Mouse (Mus musculus) left cerebral cortex, postnatal 10 days (tissue): ENCODE measurements around the gene 1600014C23Rik. TPM values are rescaled to one million over a fixed set of nuclear protein-coding genes. Genes with fewer than 3 reads are reported as not detected.
A peak's percentile ranks its signal among the peaks of the same experiment; 100 is the strongest.

Experiments
- DNase-seq, 2 experiments: peaks; one replicate each; pipeline ENCODE4 v3.0.0; 2021 to 2022; ENCODE audit warnings: low spot score in 2 of 2, mixed read lengths in 1 of 2; ENCODE audit errors: extremely low spot score in 1 of 2
- intact Hi-C: fragments of 180-260 bp; cut with DNase I; formaldehyde crosslinking; loops from one replicate; pipeline ENCODE4 v1.15.1; 2025
- total RNA-seq, 2 experiments: library from RNA; stranded (reverse); gene quantifications; 2 replicates each; pipeline ENCODE4 v1.2.3; 2021

Gene 1600014C23Rik
- total RNA-seq, result not detected

DNA sequence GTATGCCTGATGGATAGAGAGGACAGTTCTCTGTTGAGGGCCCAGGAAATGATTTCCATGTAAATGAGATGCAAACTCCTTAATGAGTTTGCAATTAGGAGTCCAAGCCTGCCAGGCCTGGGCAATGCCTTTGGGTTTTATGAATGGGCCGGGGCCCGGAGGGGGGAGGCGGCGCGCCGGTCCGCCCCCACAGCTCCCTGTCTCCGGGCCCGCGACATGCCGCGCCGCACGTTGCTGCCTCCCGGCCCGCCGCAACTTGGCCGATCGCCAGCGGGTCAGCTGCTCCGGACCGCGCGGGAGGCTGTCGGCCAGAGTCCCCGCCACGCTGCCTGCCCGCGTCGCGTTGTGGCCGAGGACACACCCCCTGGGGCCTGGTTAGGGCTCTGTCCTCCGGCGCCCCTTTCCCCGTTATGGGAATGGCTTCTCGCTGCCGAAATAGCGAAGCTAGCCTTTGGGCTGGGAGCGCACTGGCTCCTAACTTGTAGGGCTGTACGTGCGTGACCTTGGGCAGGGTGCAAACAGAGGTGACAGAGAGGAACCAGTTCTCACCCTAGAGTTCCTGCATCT, at the start of gene 1600014C23Rik:
Gene 1600014C23Rik, minus strand, starts transcription at position 110 of the 567 bp plus-strand sequence.
- intact Hi-C loops, result loop anchor here (10.0 kb wide), 1 partner anchor 431 kb away; the partner anchor contains the start of gene Gtpbp2
- peak; percentile 79 to 92 for DNase-seq

DNA sequence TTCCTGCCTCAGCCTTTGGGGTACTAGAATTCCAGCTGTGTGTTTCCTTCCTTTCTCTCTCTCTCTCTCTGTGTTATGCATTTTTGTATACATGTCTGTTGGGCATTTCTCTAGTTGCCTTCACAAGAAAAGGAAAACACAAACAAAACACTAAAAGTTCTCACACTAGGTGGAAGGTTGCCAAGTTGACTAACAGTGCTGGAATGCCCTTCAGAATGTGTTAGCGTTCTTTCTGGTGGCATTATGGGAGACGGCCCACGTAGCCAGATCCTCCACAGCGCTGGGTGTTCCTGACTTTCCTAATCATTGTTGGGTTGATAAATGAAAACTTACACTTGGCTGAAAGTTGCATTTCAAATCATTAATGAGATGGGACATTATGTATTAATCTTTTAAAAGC, 44.8 kb upstream of the 1600014C23Rik start:
- no peak for DNase-seq
- intact Hi-C loops, result no loop called here

DNA sequence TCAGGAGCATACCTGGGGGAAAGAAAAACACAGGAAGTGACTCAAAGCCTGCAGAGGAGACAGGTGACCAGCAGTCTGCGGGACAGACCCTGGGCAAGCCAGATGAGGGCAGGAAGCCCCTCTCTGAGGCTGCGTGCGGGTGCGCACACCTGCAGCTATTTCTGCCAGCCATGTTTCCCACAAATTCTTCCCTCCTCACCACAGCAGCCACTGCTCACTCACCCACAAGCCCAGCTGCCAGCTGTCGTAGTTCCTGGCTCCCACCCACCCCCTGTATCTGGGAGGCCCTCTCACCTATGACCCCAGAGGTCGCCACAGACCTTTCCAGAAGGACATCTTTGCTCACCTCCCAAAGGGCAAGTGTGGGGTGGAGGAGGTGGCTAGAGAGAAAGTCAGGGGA, 43.8 kb upstream of the 1600014C23Rik start:
- DNase-seq, result peak in 1 of 2 experiments; percentile 32
- intact Hi-C loops, result no loop called here

DNA sequence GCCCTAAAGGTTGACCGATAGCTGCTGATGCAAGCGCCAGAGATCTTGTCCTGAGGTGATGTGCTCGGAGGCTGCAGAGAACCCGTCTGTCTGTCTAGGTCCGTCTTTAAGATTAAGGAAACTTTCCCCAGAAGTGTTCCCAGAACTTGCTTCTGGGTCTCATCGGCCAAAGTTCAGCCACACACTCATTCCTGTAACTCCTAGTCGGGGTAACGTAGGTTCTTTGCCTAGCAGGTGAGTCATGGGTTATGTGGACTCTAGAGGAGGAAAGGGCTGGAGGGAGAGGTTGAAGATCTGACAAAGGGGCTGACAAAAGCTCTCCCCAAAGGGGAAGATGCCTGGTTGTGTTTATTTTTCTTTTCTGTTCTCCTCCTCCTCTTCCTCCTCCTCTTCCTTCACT, 42.5 kb upstream of the 1600014C23Rik start:
- intact Hi-C loops, result no loop called here
- no peak for DNase-seq

DNA sequence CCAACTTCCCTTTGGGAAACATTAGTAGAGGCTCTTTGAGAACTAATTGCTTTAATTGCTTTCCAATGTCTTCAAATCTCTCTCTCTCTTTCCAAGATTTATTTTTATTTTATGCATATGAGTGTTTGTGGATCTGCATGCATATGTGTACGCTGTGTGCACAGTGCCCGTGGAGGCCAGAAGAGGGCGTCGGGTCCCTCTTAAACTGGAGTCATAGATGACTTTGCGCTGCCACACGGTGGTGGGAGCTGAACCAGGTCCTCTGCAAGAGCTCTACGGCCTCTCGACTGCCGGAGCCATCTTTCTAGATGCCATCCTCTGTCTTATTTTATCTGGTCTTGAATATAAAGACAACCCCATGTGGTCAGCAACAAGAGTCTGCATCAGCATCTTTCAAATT, 41.8 kb upstream of the 1600014C23Rik start:
- peak in 1 of 2 experiments; percentile 25 for DNase-seq
- intact Hi-C loops, result no loop called here

DNA sequence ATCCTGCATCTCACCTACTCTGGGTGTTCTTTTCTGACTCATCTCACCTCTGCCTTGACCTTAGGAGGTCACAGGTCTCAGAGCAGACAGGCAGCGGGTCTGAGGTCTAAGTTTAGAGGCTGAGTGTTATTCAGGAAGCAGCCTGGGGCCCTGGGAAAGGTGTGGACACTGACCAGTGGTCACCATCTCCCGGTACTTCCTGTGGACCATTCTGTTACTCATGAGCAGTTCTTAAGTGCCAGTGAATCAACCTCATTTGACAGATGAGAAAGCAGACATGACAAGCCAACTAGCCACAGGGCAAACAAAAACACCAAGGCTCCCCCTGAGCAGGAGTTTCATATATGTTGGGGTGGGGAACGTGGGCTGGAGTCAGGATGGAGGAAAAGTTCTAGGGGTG, 38.9 kb upstream of the 1600014C23Rik start:
- DNase-seq, result no peak
- intact Hi-C loops, result no loop called here

DNA sequence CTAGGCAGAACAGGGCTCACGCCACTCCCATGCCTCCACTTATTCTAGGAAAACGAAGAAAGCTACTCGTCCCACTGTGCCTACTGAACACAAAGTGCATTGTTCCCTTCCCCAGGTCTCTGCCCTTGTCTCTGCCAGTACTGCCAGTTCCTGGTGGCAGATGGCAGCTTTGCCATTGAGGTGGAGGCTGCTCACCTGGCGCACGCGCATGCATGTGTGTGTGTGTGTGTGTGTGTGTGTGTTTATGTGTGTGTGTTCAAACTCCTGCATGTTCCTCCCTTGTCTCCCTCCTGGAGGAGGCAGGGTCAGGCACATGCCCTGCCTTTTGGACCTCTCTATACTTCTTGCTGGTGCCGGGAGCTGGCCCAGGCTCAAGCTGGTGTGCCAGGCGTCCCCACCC, 38.5 kb upstream of the 1600014C23Rik start:
- intact Hi-C loops, result no loop called here
- peak in 1 of 2 experiments; percentile 14 for DNase-seq

DNA sequence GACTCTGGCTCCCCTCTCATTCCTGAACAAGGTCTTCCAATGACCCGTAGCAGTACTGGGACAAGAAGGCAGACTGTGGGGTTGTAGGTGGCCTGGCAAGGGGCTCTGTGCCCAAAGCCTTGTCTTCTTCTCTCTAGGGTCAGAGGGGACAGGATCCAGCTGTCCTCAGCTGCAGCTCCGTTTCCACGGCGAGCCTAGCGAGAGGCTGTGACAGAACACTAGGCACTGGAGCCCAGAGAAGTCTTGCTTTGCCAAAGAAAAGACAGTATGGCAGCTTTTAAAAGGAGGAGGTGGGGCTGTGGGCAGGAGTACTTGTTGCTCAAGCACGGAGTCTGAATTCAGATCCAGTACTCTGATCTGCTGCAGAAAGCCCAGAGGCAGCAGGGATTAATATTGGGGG, 36.8 kb upstream of the 1600014C23Rik start:
- intact Hi-C loops, result no loop called here
- DNase-seq, result peak in 1 of 2 experiments; percentile 36

DNA sequence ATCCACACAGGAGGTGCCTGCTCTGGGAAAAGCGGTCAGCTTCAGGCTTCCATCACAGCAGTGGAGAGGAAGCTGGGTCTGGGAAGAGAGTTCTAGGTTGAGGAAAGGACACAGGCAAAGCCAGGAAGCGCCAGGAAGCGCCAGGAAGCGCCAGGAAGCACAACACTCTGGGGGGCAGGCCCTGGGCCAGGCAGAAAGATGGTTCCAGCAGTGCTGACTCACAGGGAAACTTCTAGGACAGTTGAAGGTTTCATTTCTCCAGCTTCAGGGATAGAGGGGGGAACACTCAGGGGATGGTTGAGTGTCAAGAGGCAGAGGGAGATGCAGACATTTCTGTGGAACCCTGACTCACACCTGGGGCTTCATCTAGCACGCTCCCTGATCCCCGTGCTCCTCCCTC, 36.2 kb upstream of the 1600014C23Rik start:
- intact Hi-C loops, result no loop called here
- no peak for DNase-seq

DNA sequence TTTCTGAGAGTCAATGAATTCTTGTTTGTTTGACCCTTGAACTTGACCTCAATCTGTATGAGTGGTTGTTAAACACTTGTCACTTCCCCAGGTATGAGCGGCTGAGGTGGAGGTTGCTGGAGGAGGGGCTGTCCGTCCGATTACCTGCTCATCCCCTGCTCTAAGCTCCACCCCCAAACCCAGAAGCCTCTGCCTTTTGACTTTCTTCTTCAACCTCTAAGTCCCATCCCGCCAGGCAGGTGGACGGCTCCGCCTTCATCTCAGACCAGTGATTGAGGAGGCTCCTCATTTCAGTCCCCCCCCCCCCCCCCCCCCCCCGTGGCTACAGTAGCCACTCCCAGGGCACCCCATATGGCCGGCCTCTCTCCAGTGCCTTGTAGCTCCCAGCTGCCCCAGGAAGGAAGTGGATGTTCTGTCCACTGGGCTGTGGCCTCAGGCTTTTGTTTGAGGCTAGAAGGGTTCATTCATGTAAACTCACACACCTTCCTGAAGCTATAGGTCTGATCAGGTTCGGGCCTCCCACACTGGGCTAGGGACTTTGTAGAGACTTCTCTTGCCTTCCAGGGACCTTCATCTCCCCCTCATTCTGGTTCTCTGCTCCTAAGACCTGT, 34.0 kb upstream of the 1600014C23Rik start:
- DNase-seq, result no peak
- intact Hi-C loops, result no loop called here

DNA sequence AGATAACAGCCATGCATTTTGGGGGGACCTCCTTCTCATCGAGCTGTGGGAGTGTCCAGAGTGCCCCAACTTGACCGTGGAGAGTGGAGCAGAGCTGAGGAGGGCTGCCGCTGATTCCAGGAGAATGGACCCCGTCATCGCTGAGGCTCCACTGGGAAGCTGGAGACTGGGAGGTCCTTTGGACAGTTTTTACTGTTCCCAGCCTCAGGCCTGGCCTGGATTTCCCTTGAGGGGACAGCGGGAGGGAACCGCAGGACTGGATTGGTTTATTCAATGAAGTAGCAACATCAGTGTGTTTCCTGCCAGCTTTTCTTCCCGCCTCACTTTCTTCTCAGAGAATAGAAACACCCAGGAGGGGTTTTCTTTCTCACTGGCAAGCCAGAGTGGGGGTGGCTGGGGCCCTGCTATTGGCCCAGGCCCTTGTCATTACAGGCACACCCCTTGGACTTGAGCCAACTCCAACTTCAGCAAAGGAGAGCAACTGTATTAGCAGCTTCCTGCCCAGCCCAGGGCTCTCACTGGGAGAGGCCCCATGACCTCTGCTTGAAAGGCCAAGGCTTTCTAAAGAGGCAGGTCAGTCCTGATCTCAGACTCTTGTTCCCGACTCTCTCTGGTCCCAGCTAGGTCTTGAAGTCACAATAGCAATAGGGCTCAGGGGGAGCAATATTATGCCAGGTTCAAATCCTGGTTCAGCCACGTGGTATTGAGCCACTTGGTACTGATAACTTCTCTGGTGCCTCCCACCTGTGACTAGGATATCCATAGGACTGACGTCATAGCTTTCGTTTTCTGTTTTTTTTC, 33.3 kb upstream of the 1600014C23Rik start:
- intact Hi-C loops, result no loop called here

DNA sequence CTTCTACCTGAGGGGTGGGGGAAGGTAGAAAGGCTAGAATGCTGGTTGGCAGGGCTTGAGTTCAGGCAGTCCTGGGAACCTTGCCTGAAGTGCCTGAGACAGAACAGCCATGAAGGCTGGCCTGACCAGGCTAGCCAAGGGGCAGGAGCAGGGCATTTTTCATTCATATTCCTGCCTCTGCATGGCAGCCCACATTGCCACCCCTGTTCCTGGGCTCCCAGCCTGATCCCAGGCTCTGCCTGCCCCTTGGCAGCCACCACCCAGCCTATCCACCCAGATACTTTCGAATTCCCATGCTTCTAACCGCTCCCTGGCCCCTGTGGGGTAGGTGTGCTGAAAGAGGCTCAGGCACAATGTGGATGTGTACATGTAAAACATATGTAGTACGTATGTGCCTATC, 32.3 kb upstream of the 1600014C23Rik start:
- intact Hi-C loops, result no loop called here
- no peak for DNase-seq

More for the DNA sequence above, 33.3 kb upstream of the 1600014C23Rik start:
- peak; percentile 86 to 95 for DNase-seq

DNA sequence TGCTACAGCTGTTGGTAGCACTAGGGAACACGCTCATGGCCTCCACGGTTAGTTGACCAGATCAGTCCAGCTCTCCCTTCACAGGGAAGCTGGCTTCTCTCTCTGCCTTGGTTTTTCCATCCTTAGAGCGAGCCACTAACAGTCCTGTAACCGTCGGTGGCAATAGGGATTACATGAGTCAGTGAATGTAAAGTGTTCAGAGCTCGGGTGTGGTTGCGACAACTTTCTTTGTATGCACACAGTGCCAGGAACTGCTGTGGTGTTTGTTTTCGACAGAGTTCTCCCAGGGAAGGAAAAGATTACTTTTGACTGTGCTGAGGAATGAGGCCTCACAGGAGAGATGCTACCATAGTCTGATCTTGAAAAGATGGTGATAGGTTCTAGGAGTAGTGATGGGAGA, 29.5 kb upstream of the 1600014C23Rik start:
- no peak for DNase-seq
- intact Hi-C loops, result no loop called here

DNA sequence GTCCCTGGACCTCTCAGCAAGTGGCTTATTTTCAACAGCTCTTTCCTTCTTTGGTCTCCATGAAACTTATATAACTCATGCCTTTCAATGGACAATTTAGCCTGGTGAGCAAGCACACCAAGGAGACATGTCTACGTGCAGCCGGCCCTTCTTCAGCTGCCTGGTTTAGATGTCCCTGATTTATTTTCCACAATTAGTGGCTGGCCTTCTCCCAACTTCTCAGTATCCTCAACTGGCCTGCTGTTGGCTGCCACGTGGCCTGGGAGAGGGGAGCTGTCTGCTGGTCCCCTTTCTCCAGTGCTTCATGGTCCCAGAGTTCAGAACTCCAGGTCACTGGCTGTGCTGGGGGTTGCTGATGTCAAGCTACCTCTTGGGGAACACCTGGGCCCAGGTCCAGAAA, 28.3 kb upstream of the 1600014C23Rik start:
- no peak for DNase-seq
- intact Hi-C loops, result no loop called here

DNA sequence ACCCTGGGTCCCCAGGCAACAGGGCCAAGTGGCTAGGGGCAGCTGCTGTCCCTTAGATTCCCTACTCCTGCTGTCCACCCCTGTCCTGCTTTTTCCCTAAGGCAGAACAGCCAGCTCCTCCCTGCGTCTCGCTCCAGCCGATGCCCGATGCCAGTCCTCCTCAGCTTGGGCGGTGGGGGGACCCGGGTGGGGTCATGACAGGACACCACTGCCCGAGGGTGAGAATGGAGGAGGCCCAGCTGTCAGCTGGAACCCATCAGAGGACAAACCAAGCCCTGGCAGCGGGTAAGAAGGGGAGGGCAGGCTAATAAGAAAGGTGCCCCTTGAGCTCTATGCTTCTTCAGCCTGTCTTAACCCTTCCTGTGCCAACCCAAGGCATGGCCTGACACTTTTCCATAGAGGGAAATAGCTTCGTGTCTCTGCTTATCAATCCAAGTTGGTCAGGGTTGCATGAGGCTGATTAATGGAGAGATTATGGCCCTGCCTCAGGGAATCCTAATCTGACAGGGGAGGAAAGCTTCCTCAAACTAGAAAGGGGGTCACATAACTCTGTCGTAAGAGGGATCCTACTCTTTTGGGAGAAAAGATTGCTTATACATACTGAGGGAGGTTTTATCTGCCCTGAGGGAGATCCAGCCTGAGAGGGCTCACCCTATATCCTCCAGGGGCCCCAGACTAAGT, 27.5 kb upstream of the 1600014C23Rik start:
- peak in 1 of 2 experiments; percentile 58 for DNase-seq
- intact Hi-C loops, result no loop called here

DNA sequence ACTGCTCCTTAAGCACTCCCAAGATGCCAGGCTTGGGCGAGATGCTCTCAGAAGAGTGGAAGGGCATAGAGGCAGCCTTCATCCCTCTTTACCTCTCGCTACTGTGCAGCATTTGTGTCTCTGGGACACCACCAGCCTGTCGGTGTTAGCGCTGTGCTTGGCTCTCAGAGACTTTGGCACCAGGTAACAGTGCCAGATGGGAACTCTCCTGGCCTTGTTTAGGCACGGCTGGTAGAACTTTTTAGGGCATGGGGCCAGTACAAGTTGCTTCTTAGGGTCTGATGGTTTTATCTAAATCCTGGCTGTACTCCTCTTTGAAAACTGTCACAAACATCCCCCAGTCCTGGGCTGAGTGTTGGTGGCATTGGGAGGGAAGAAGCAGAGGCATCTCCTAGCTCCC, 26.1 kb upstream of the 1600014C23Rik start:
- intact Hi-C loops, result no loop called here
- DNase-seq, result no peak

DNA sequence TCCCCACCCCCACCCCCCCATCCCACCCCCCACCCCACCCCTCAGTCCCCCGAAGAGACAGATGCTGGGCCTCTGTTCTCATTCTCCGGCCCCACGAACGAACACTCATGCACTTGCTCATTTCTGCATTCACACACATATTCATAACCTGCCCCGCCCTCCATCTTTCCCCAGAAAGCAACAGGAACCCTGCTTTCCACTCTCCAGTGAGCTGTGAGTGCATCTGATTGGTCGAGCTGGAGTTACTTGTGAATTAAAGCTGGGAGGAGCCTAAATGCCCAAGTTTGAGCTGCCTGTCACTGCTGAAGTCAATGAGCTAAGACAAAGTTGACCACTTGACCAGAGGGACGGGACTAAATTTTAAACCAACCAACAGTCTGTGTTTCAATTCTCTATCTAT, 25.2 kb upstream of the 1600014C23Rik start:
- intact Hi-C loops, result no loop called here
- no peak for DNase-seq

DNA sequence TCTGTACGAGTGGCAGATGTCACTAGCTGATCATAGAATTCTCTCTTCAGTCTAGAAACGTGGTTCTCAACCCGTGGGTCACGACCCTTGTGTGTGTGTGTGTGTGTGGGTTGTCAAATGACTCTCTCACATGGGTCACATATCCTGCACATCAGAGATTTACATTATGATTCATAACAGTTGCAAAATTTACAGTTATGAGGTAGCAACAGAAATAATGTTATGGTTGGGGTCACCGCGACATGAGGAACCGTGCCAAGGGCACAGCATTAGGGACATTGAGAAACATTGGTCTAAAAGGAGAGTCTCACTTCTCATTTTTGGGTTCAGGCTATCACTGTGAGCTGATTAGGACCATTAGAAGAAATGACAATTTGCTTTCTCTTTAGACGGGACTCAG, 24.3 kb upstream of the 1600014C23Rik start:
- intact Hi-C loops, result no loop called here
- no peak for DNase-seq

DNA sequence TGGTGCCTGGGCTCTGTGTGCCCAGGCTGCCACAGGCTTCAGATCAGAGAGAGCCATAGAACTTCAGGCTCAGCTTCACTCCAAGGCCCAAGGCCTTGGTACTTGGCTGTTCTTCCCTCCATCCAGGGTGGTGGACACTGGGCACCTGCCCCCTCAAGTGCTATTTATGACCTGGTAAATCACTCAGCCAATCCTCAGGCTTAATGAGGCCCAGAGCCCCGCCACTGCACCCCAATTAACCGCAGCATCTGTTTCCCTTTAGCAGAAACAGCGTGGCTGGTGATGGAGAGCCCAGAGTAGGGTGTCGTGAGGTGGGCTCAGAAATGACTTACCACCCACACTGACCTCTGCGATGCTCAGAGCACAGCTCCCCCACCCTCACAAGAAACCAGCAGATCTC, 23.2 kb upstream of the 1600014C23Rik start:
- intact Hi-C loops, result no loop called here
- DNase-seq, result no peak
